In the genomic region with DNA sequence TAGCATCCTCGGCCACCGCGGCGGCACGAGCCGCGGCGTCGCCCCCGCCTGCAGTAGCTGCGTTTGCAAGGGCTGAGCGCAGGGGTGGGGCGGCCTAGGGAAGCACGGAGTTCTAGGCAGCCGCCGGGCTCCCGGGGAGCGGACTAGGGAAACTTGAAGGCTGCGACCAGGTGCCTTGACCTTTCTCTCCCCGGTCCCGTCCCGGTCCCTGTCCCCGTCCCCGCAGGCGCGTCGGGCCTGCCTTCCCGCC, we compare ENCODE assay signal across 8 mouse cellular contexts. TPM values are rescaled to one million over a fixed set of nuclear protein-coding genes. Genes with fewer than 3 reads are reported as not detected.
DNase-seq lines count a peak whose midpoint lies in the region; ATAC-seq and TF ChIP-seq lines count a peak whose summit lies in the region.

No protein-coding gene starts in this region.

- H3K4me2 ChIP-seq in limb, embryonic 15.5 days = peak overlapping the region; percentile 89
- H3K4me2 ChIP-seq in stomach, postnatal 0 days (replicated peaks; ENCODE audit: low read depth) = peak overlapping the region; percentile 89

- DNase-seq in spleen, adult 2 months (ENCODE audit: low read depth in 1 of 2, low spot score in 2 of 2) = no peak
- DNase-seq in spleen, adult 12 weeks (ENCODE audit: low spot score) = no peak
- DNase-seq in stomach, postnatal 0 days (ENCODE audit: low spot score) = no peak
- DNase-seq in right cerebral cortex, postnatal 36 days (ENCODE audit: low spot score in 2 of 2) = no peak
- no peak for DNase-seq in ovary, adult 18-20 months (ENCODE audit: low spot score)

- no peak for TF ChIP-seq CTCF in spleen, adult 2 months (IDR thresholded peaks at IDR 0.05; ENCODE audit: extremely low read depth, insufficient read depth, insufficient read length, insufficient replicate concordance)
- TF ChIP-seq CTCF in stomach, postnatal 0 days (IDR thresholded peaks at IDR 0.05; ENCODE audit: low read depth) = no peak

- peak overlapping the region; percentile 99 for H3K27ac ChIP-seq in spleen, adult 2 months (ENCODE audit: insufficient read depth, low read length)
- peak overlapping the region; percentile 94 for H3K27ac ChIP-seq in limb, embryonic 15.5 days
- peak overlapping the region; percentile 97 for H3K27ac ChIP-seq in stomach, postnatal 0 days (replicated peaks)

- no peaks in the 10 kb centered on the region for H3K9me3 ChIP-seq in erythroblast, embryonic 14.5 days (ENCODE audit: control insufficient read depth, low read length)
- no peaks in the 10 kb centered on the region for H3K9me3 ChIP-seq in limb, embryonic 15.5 days
- no peaks in the 10 kb centered on the region for H3K9me3 ChIP-seq in stomach, postnatal 0 days (ENCODE audit: control insufficient read depth, low read length)

- H3K27me3 ChIP-seq in erythroblast, embryonic 14.5 days (ENCODE audit: control insufficient read depth) = peaks cover 18% of the 10 kb centered on the region
- no peaks in the 10 kb centered on the region for H3K27me3 ChIP-seq in spleen, adult 2 months (ENCODE audit: control insufficient read depth, insufficient read depth, low read length)
- no peaks in the 10 kb centered on the region for H3K27me3 ChIP-seq in limb, embryonic 15.5 days
- H3K27me3 ChIP-seq in stomach, postnatal 0 days (ENCODE audit: control insufficient read depth, insufficient read depth, low read length) = no peaks in the 10 kb centered on the region

- no peak for TF ChIP-seq POLR2A in spleen, adult 2 months (IDR thresholded peaks at IDR 0.05; ENCODE audit: low read depth, low read length)

- TF ChIP-seq EP300 in stomach, postnatal 0 days (optimal IDR thresholded peaks at IDR 0.05) = no peak

- H3K36me3 ChIP-seq in erythroblast, embryonic 14.5 days (ENCODE audit: control insufficient read depth) = peaks cover 17% of the 10 kb centered on the region
- no peaks in the 10 kb centered on the region; the same call in 1 of the 2 replicates for H3K36me3 ChIP-seq in spleen, adult 2 months (ENCODE audit: control insufficient read depth, insufficient read depth, low read length)
- H3K36me3 ChIP-seq in limb, embryonic 15.5 days = no peaks in the 10 kb centered on the region
- no peaks in the 10 kb centered on the region for H3K36me3 ChIP-seq in stomach, postnatal 0 days (ENCODE audit: control insufficient read depth, insufficient read depth, low read length)

- no peak for ATAC-seq in erythroblast, adult 5-6 weeks (replicated peaks; ENCODE audit: low FRiP score, poor library complexity, severe bottlenecking)
- no peak; the same call in 1 of the 2 replicates for ATAC-seq in limb, embryonic 15.5 days (ENCODE audit: insufficient number of reproducible peaks, low FRiP score, low TSS enrichment, low read depth)
- no peak for ATAC-seq in stomach, postnatal 0 days (ENCODE audit: low FRiP score, low TSS enrichment)

- H3K4me3 ChIP-seq in erythroblast, embryonic 14.5 days (replicated peaks) = peak overlapping the region; percentile 99
- H3K4me3 ChIP-seq in spleen, adult 2 months (ENCODE audit: extremely low read depth, insufficient read depth, insufficient read length) = peak overlapping the region; percentile 100
- peak overlapping the region; percentile 92 for H3K4me3 ChIP-seq in limb, embryonic 15.5 days
- peak overlapping the region; percentile 90 for H3K4me3 ChIP-seq in stomach, postnatal 0 days (ENCODE audit: low read depth, low read length)

- under 1% methylated on average over 28 of the region's 28 CpGs for WGBS in spleen, adult 2 months
- under 1% methylated on average over 27 of the region's 28 CpGs for WGBS in limb, embryonic 15.5 days
- WGBS in stomach, postnatal 0 days = 2% methylated on average over 19 of the region's 28 CpGs

- peak overlapping the region; percentile 65 for H3K9ac ChIP-seq in limb, embryonic 15.5 days
- peak overlapping the region; percentile 94 for H3K9ac ChIP-seq in stomach, postnatal 0 days (ENCODE audit: low read length)

- H3K4me1 ChIP-seq in erythroblast, embryonic 14.5 days (ENCODE audit: control insufficient read depth) = peaks cover 36% of the 10 kb centered on the region
- 0 out of 2 replicates have a peak, but pooled peaks cover 2% of the 10 kb centered on the region for H3K4me1 ChIP-seq in spleen, adult 2 months (ENCODE audit: control insufficient read depth, insufficient read depth, insufficient read length)
- H3K4me1 ChIP-seq in limb, embryonic 15.5 days = peaks cover 3% of the 10 kb centered on the region; the same call in 1 of the 2 replicates
- no peaks in the 10 kb centered on the region for H3K4me1 ChIP-seq in stomach, postnatal 0 days (replicated peaks; ENCODE audit: control insufficient read depth, insufficient read depth)

RNA-seq across cellular contexts. Expression of gene Lrba, which starts 0.2 kb away (rescaled TPM):
- 2.1 and 2.3 TPM in 2 replicates for polyA plus RNA-seq in erythroblast, embryonic 14.5 days (2012)
- 3.5 and 7.9 TPM in 2 replicates for total RNA-seq in erythroblast, adult 5-6 weeks (2015; ENCODE audit: low replicate concordance)
- 13.5 and 18.1 TPM in 2 replicates for total RNA-seq in erythroblast, adult 5-6 weeks (2017; ENCODE audit: low replicate concordance)
- polyA plus RNA-seq in spleen, adult 2 months (2012; rRNA removed) = 9.0 and 9.1 TPM in 2 replicates
- 3.7 and 4.1 TPM in 2 replicates for polyA plus RNA-seq in limb, embryonic 15.5 days (2015; fragmentation: Nextera tagmentation; extraction: Ambion mirVana)
- 2.6 and 2.9 TPM in 2 replicates for polyA plus RNA-seq in stomach, postnatal 0 days (2015; fragmentation: Nextera tagmentation; extraction: Ambion mirVana)
